26 mouse cellular contexts compared by ENCODE assay signal in genomic region chr19:57101986-57102385, GRCm38 (mm10).
DNase-seq lines count a peak whose midpoint lies in the region; ATAC-seq and TF ChIP-seq lines count a peak whose summit lies in the region.
"Had no signal": no experiment of that assay in that cellular context is flagged by ENCODE, and none has a peak within 500 bp of the region (broad histone marks: within the 10 kb centered on the region; RNA-seq: fewer than 3 reads in every experiment).

No protein-coding gene starts in this region.

- DNase-seq in heart, adult 18-20 months = peak; percentile 31 to 56
- no peak for DNase-seq in heart, postnatal 14 days
- DNase-seq in left cerebral cortex, adult 2 months (ENCODE audit: extremely low spot score in 1 of 2, low spot score in 2 of 2) = no peak
- DNase-seq in left cerebral cortex, postnatal 36 days (ENCODE audit: low spot score in 2 of 2) = no peak
- no peak for DNase-seq in left cerebral cortex, adult 8-10 months (ENCODE audit: low spot score in 2 of 2)
- DNase-seq: adrenal gland, adult 8-10 months; adrenal gland, postnatal 25 days; cerebellum, adult 11 months; cerebellum, adult 2 months; cerebellum, adult 9-11 months; cerebellum, postnatal 25 days; gastrocnemius, postnatal 25 days; heart, postnatal 10 days; kidney, adult 11 months had no signal

- H3K9ac ChIP-seq in intestine, embryonic 16.5 days (ENCODE audit: low read depth, low read length) = no peak overlapping the region
- no peak overlapping the region for H3K9ac ChIP-seq in intestine, embryonic 15.5 days
- H3K9ac ChIP-seq in intestine, postnatal 0 days (ENCODE audit: low read depth, low read length) = no peak overlapping the region
- H3K9ac ChIP-seq: embryonic facial prominence, embryonic 12.5 days; embryonic facial prominence, embryonic 15.5 days; forebrain, embryonic 12.5 days; forebrain, embryonic 15.5 days; hindbrain, embryonic 13.5 days had no signal

- no peak for ATAC-seq in intestine, embryonic 16.5 days
- no peak for ATAC-seq in intestine, embryonic 15.5 days
- ATAC-seq in intestine, postnatal 0 days = peak; percentile 59; the same call in 1 of the 2 replicates
- ATAC-seq: CD4-positive, CD25-positive, alpha-beta regulatory T cell, adult 4 months; forebrain, embryonic 15.5 days; hindbrain, embryonic 16.5 days had no signal

- 66% methylated on average over 7 of the region's 7 CpGs for WGBS in intestine, embryonic 16.5 days
- 65% methylated on average over 7 of the region's 7 CpGs for WGBS in intestine, embryonic 15.5 days
- WGBS in intestine, postnatal 0 days = 52% methylated on average over 7 of the region's 7 CpGs

- no peaks in the 10 kb centered on the region for H3K36me3 ChIP-seq in intestine, embryonic 16.5 days (ENCODE audit: control insufficient read depth, insufficient read depth, low read length)
- H3K36me3 ChIP-seq in intestine, embryonic 15.5 days = no peaks in the 10 kb centered on the region
- H3K36me3 ChIP-seq in intestine, postnatal 0 days (ENCODE audit: control insufficient read depth, insufficient read depth) = no peaks in the 10 kb centered on the region
- H3K36me3 ChIP-seq: embryonic facial prominence, embryonic 12.5 days; embryonic facial prominence, embryonic 15.5 days; forebrain, embryonic 12.5 days; forebrain, embryonic 15.5 days; hindbrain, embryonic 10.5 days; hindbrain, embryonic 13.5 days had no signal

- H3K4me3 ChIP-seq in intestine, embryonic 16.5 days (ENCODE audit: low read length) = no peak overlapping the region
- H3K4me3 ChIP-seq in intestine, embryonic 15.5 days (replicated peaks) = no peak overlapping the region
- H3K4me3 ChIP-seq in left cerebral cortex, adult 2 months = no peak overlapping the region
- H3K4me3 ChIP-seq in intestine, postnatal 0 days (ENCODE audit: low read depth, low read length) = no peak overlapping the region
- H3K4me3 ChIP-seq: embryonic facial prominence, embryonic 12.5 days; embryonic facial prominence, embryonic 15.5 days; forebrain, embryonic 12.5 days; forebrain, embryonic 15.5 days; hindbrain, embryonic 10.5 days; hindbrain, embryonic 13.5 days had no signal

- no peak overlapping the region for H3K4me2 ChIP-seq in intestine, embryonic 16.5 days (ENCODE audit: low read depth, low read length)
- no peak overlapping the region for H3K4me2 ChIP-seq in intestine, embryonic 15.5 days (replicated peaks)
- H3K4me2 ChIP-seq in intestine, postnatal 0 days (replicated peaks; ENCODE audit: low read depth) = no peak overlapping the region
- H3K4me2 ChIP-seq: embryonic facial prominence, embryonic 12.5 days; embryonic facial prominence, embryonic 15.5 days; forebrain, embryonic 12.5 days; forebrain, embryonic 15.5 days; heart, embryonic 11.5 days; hindbrain, embryonic 13.5 days had no signal

- no peaks in the 10 kb centered on the region for H3K27me3 ChIP-seq in intestine, embryonic 16.5 days (replicated peaks; ENCODE audit: control insufficient read depth, insufficient read depth, low read length)
- no peaks in the 10 kb centered on the region for H3K27me3 ChIP-seq in intestine, embryonic 15.5 days (replicated peaks)
- H3K27me3 ChIP-seq in intestine, postnatal 0 days (replicated peaks; ENCODE audit: control insufficient read depth, insufficient read depth, low read length) = no peaks in the 10 kb centered on the region
- H3K27me3 ChIP-seq: embryonic facial prominence, embryonic 12.5 days; embryonic facial prominence, embryonic 15.5 days; forebrain, embryonic 12.5 days; forebrain, embryonic 15.5 days; hindbrain, embryonic 13.5 days had no signal

- peaks cover 40% of the 10 kb centered on the region for H3K4me1 ChIP-seq in intestine, embryonic 16.5 days (ENCODE audit: control insufficient read depth, insufficient read depth, low read length)
- peaks cover 33% of the 10 kb centered on the region for H3K4me1 ChIP-seq in intestine, embryonic 15.5 days (replicated peaks)
- peaks cover 4% of the 10 kb centered on the region; the same call in 1 of the 2 replicates for H3K4me1 ChIP-seq in intestine, postnatal 0 days (replicated peaks; ENCODE audit: control insufficient read depth, insufficient read depth, low read length)
- H3K4me1 ChIP-seq: forebrain, embryonic 15.5 days had no signal

- H3K27ac ChIP-seq in intestine, embryonic 16.5 days (ENCODE audit: low read length) = peak overlapping the region; percentile 45; the same call in 1 of the 2 replicates
- H3K27ac ChIP-seq in intestine, embryonic 15.5 days = no peak overlapping the region
- peak overlapping the region; percentile 40; the same call in 1 of the 2 replicates for H3K27ac ChIP-seq in left cerebral cortex, adult 2 months
- H3K27ac ChIP-seq in intestine, postnatal 0 days (ENCODE audit: low read depth, low read length) = no peak overlapping the region
- H3K27ac ChIP-seq: embryonic facial prominence, embryonic 12.5 days; embryonic facial prominence, embryonic 15.5 days; forebrain, embryonic 12.5 days; forebrain, embryonic 15.5 days; hindbrain, embryonic 10.5 days; hindbrain, embryonic 13.5 days had no signal

- intact Hi-C loops in heart, postnatal 14 days (cut with DNase I) = no loop called here
- intact Hi-C loops in left cerebral cortex, adult 2 months (cut with DNase I) = no loop called here
- intact Hi-C loops in left cerebral cortex, postnatal 36 days (cut with DNase I) = no loop called here

- H3K9me3 ChIP-seq in intestine, embryonic 16.5 days (ENCODE audit: control insufficient read depth, low read length) = no peaks in the 10 kb centered on the region
- no peaks in the 10 kb centered on the region for H3K9me3 ChIP-seq in intestine, embryonic 15.5 days
- H3K9me3 ChIP-seq in intestine, postnatal 0 days (ENCODE audit: control insufficient read depth) = no peaks in the 10 kb centered on the region
- H3K9me3 ChIP-seq: embryonic facial prominence, embryonic 12.5 days; embryonic facial prominence, embryonic 15.5 days; forebrain, embryonic 12.5 days; forebrain, embryonic 15.5 days; hindbrain, embryonic 10.5 days; hindbrain, embryonic 13.5 days had no signal

- TF ChIP-seq CTCF in left cerebral cortex, adult 2 months (IDR thresholded peaks at IDR 0.05) = no peak
- no peak for TF ChIP-seq CTCF in intestine, postnatal 0 days (IDR thresholded peaks at IDR 0.05; ENCODE audit: low read depth)

Comparison
In these comparisons a context has a peak if more than half of its experiments do, and no peak if none do; other contexts are left out.
1. DNase-seq: peak in heart, adult 18-20 months (2 of 2); none in heart, postnatal 14 days (0 of 2), left cerebral cortex, adult 2 months (0 of 2), left cerebral cortex, postnatal 36 days (0 of 2) and left cerebral cortex, adult 8-10 months (0 of 2).
2. H3K27ac ChIP-seq: peak in intestine, embryonic 16.5 days (single experiment) and left cerebral cortex, adult 2 months (single experiment); none in intestine, embryonic 15.5 days (single experiment) and intestine, postnatal 0 days (single experiment).